Mouse (Mus musculus) heart, postnatal 0 days (tissue): ENCODE measurements at regions not wholly inside any gene's neighbourhood (a gene's known extent, or its start where the extent isn't known, plus 50 kb on each side); places are given as distances from the start of the nearest gene placed in this dataset.

Source experiments
- CTCF ChIP-seq: IDR thresholded peaks from 2 replicates; pipeline ENCODE4 v1.5.1; 2016; ENCODE audit warnings: antibody characterized with exemption, control low read depth, low read depth
- EP300 ChIP-seq: IDR thresholded peaks from 2 replicates; pipeline ENCODE4 v1.6.1; 2016; ENCODE audit warnings: antibody characterized with exemption, low read depth

GRCm38 (mm10) chr2:10788509-10788908 lies 383.4 kb upstream of the Prkcq start:
- TF ChIP-seq CTCF (no peak), EP300 (no peak)
